Mouse (Mus musculus): Measurements from ENCODE around the gene Ino80e.

- TF ChIP-seq ETS1 (conservative IDR thresholded peaks at IDR 0.05; ENCODE audit: low read depth, low read length) (no peak), TBP (conservative IDR thresholded peaks at IDR 0.05; ENCODE audit: low read depth, low read length) (no peak), ZC3H11A (IDR thresholded peaks at IDR 0.05; ENCODE audit: low read depth, low read length) (no peak), NELFE (IDR thresholded peaks at IDR 0.05; ENCODE audit: low read depth, low read length) (no peak), MAFK (IDR thresholded peaks at IDR 0.05; ENCODE audit: insufficient replicate concordance, low read length) (no peak), CTCF (conservative IDR thresholded peaks at IDR 0.05 in 1 of 2, IDR thresholded peaks at IDR 0.05 in 1 of 2; ENCODE audit: low read depth in 2 of 2, low read length in 2 of 2) (no peak), ZMIZ1 (IDR thresholded peaks at IDR 0.05; ENCODE audit: low read depth, low read length) (no peak), MAZ (IDR thresholded peaks at IDR 0.05; ENCODE audit: low read depth, low read length) (no peak), MEF2A (IDR thresholded peaks at IDR 0.05; ENCODE audit: borderline replicate concordance, low read depth, low read length) (no peak), GABPA (IDR thresholded peaks at IDR 0.05; ENCODE audit: insufficient replicate concordance, low read depth, low read length) (no peak), TCF12 (IDR thresholded peaks at IDR 0.05; ENCODE audit: low read depth, low read length) (no peak), POLR2AphosphoS2 (IDR thresholded peaks at IDR 0.05; ENCODE audit: low read depth, low read length) (no peak), EP300 (IDR thresholded peaks at IDR 0.05; ENCODE audit: low read length) (no peak)
Measured at GRCm38 (mm10) chr7:126825403-126825802, 36.8 kb downstream of the Ino80e start.
